8 mouse cellular contexts compared by ENCODE assay signal in genomic region chr5:17573694-17574380, GRCm38 (mm10). TPM values are rescaled to one million over a fixed set of nuclear protein-coding genes. Genes with fewer than 3 reads are reported as not detected.
DNase-seq lines count a peak whose midpoint lies in the region; ATAC-seq and TF ChIP-seq lines count a peak whose summit lies in the region.

Gene Sema3c, plus strand, starts transcription at chr5:17574281.

- no peaks in the 10 kb centered on the region for H3K79me2 ChIP-seq in MEL (ENCODE audit: control insufficient read depth, insufficient read depth, low read length, poor library complexity)

- H3K9me3 ChIP-seq in MEL (replicated peaks; ENCODE audit: insufficient read depth, low read length): no peaks in the 10 kb centered on the region
- H3K9me3 ChIP-seq in forebrain, embryonic 15.5 days: no peaks in the 10 kb centered on the region
- no peaks in the 10 kb centered on the region for H3K9me3 ChIP-seq in hindbrain, embryonic 13.5 days
- H3K9me3 ChIP-seq in limb, embryonic 14.5 days (ENCODE audit: control insufficient read depth, low read length): no peaks in the 10 kb centered on the region

- TF ChIP-seq CTCF in cerebellum, adult 2 months (IDR thresholded peaks at IDR 0.05; ENCODE audit: borderline replicate concordance, insufficient read depth, low read depth, low read length): no peak
- peak in 1 of 3 experiments; percentile 31; a peak in 2 of 6 replicates for TF ChIP-seq CTCF in MEL (IDR thresholded peaks at IDR 0.05 in 2 of 3, conservative IDR thresholded peaks at IDR 0.05 in 1 of 3; ENCODE audit: control insufficient read depth in 1 of 3, insufficient read depth in 1 of 3, low read depth in 2 of 3, low read length in 3 of 3, poor library complexity in 1 of 3, severe bottlenecking in 1 of 3)

- peak within 1 kb of the TSS; percentile 88 for H3K4me2 ChIP-seq in forebrain, embryonic 15.5 days (replicated peaks)
- peak within 1 kb of the TSS; percentile 88 for H3K4me2 ChIP-seq in hindbrain, embryonic 13.5 days
- peak within 1 kb of the TSS; percentile 53 for H3K4me2 ChIP-seq in limb, embryonic 14.5 days (replicated peaks; ENCODE audit: low read depth, low read length, severe bottlenecking)

- WGBS in cerebellum, adult 2 months: 2% methylated on average over 16 of the region's 16 CpGs
- WGBS in forebrain, embryonic 15.5 days: under 1% methylated on average over 16 of the region's 16 CpGs
- 1% methylated on average over 16 of the region's 16 CpGs for WGBS in hindbrain, embryonic 13.5 days
- 1% methylated on average over 16 of the region's 16 CpGs for WGBS in limb, embryonic 14.5 days

- H3K27ac ChIP-seq in cerebellum, adult 2 months (ENCODE audit: insufficient read depth, low read length): no peak within 1 kb of the TSS
- no peak within 1 kb of the TSS for H3K27ac ChIP-seq in MEL (ENCODE audit: control insufficient read depth, low read depth, low read length)
- H3K27ac ChIP-seq in forebrain, embryonic 15.5 days (replicated peaks): peak within 1 kb of the TSS; percentile 83
- H3K27ac ChIP-seq in hindbrain, embryonic 13.5 days: peak within 1 kb of the TSS; percentile 44
- peak within 1 kb of the TSS; percentile 89 for H3K27ac ChIP-seq in limb, embryonic 14.5 days (replicated peaks; ENCODE audit: low read depth, low read length)

- no peak for DNase-seq in cerebellum, adult 2 months
- DNase-seq in cerebellum, adult 9-11 months: no peak
- DNase-seq in MEL (ENCODE audit: low read depth, low spot score): no peak
- DNase-seq in limb, embryonic 14.5 days (ENCODE audit: low spot score): peak; percentile 60
- DNase-seq in neural tube, embryonic 10.5 days (ENCODE audit: extremely low spot score, low spot score): peak; percentile 23

- TF ChIP-seq RAD21 in MEL (IDR thresholded peaks at IDR 0.05; ENCODE audit: low read depth, low read length): peak; percentile 33

- peak within 1 kb of the TSS; percentile 42 for H3K4me3 ChIP-seq in cerebellum, adult 2 months (replicated peaks; ENCODE audit: insufficient read depth, low read depth, low read length)
- H3K4me3 ChIP-seq in MEL (ENCODE audit: control insufficient read depth in 1 of 2, insufficient read depth in 1 of 2, low read depth in 2 of 2, low read length in 2 of 2): no peak within 1 kb of the TSS
- H3K4me3 ChIP-seq in forebrain, embryonic 15.5 days: peak within 1 kb of the TSS; percentile 87
- H3K4me3 ChIP-seq in hindbrain, embryonic 13.5 days: peak within 1 kb of the TSS; percentile 72
- peak within 1 kb of the TSS; percentile 53 for H3K4me3 ChIP-seq in limb, embryonic 14.5 days (replicated peaks; ENCODE audit: low read length)

- ATAC-seq in forebrain, embryonic 15.5 days (replicated peaks): peak; percentile 49
- no peak; the same call in 1 of the 2 replicates for ATAC-seq in hindbrain, embryonic 13.5 days (ENCODE audit: low FRiP score)
- peak; percentile 35 for ATAC-seq in limb, embryonic 14.5 days (ENCODE audit: low FRiP score, low read depth)
- no peak for ATAC-seq in erythroid progenitor cell, adult 5-6 weeks (replicated peaks; ENCODE audit: low FRiP score, poor library complexity, severe bottlenecking)

- no peak within 1 kb of the TSS for H3K9ac ChIP-seq in MEL (ENCODE audit: control insufficient read depth, low read depth, low read length, poor library complexity, severe bottlenecking)
- H3K9ac ChIP-seq in forebrain, embryonic 15.5 days (replicated peaks): peak within 1 kb of the TSS; percentile 75
- H3K9ac ChIP-seq in hindbrain, embryonic 13.5 days: peak within 1 kb of the TSS; percentile 81
- H3K9ac ChIP-seq in limb, embryonic 14.5 days (ENCODE audit: low read depth, low read length, severe bottlenecking): peak within 1 kb of the TSS; percentile 70

- no peaks in the 10 kb centered on the region for H3K27me3 ChIP-seq in cerebellum, adult 2 months (ENCODE audit: control insufficient read depth, insufficient read depth, low read length)
- no peaks in the 10 kb centered on the region; a peak in 1 of 4 replicates for H3K27me3 ChIP-seq in MEL (ENCODE audit: control insufficient read depth in 1 of 2, insufficient read depth in 2 of 2, low read length in 2 of 2)
- no peaks in the 10 kb centered on the region for H3K27me3 ChIP-seq in forebrain, embryonic 15.5 days
- H3K27me3 ChIP-seq in hindbrain, embryonic 13.5 days: 0 out of 2 replicates have a peak, but pooled peaks cover 4% of the 10 kb centered on the region
- no peaks in the 10 kb centered on the region for H3K27me3 ChIP-seq in limb, embryonic 14.5 days (ENCODE audit: control insufficient read depth, insufficient read depth, low read length)

- no peak for TF ChIP-seq POLR2A in cerebellum, adult 2 months (IDR thresholded peaks at IDR 0.05; ENCODE audit: borderline replicate concordance, insufficient read depth, low read length)
- TF ChIP-seq POLR2A in MEL (IDR thresholded peaks at IDR 0.05; ENCODE audit: control insufficient read depth in 1 of 2, insufficient read depth in 1 of 2, low read depth in 1 of 2, low read length in 2 of 2, poor library complexity in 1 of 2): no peak
- no peak for TF ChIP-seq POLR2A in limb, embryonic 14.5 days (IDR thresholded peaks at IDR 0.05; ENCODE audit: borderline replicate concordance, extremely low read depth, insufficient read depth, insufficient read length)

- H3K4me1 ChIP-seq in cerebellum, adult 2 months (ENCODE audit: control insufficient read depth, insufficient read depth, low read length): no peaks in the 10 kb centered on the region
- H3K4me1 ChIP-seq in MEL (ENCODE audit: control insufficient read depth in 1 of 2, insufficient read depth in 2 of 2, low read length in 2 of 2): no peaks in the 10 kb centered on the region
- peaks cover 15% of the 10 kb centered on the region; the same call in 1 of the 2 replicates for H3K4me1 ChIP-seq in forebrain, embryonic 15.5 days
- peaks cover 12% of the 10 kb centered on the region for H3K4me1 ChIP-seq in hindbrain, embryonic 13.5 days (replicated peaks)
- 0 out of 2 replicates have a peak, but pooled peaks cover 3% of the 10 kb centered on the region for H3K4me1 ChIP-seq in limb, embryonic 14.5 days (ENCODE audit: control insufficient read depth, insufficient read depth, low read length)

- TF ChIP-seq EP300 in MEL (IDR thresholded peaks at IDR 0.05; ENCODE audit: low read depth in 1 of 2, low read length in 2 of 2): no peak

- H3K36me3 ChIP-seq in MEL (ENCODE audit: control insufficient read depth in 1 of 2, insufficient read depth in 2 of 2, low read length in 2 of 2): no peaks in the 10 kb centered on the region
- H3K36me3 ChIP-seq in forebrain, embryonic 15.5 days: no peaks in the 10 kb centered on the region
- H3K36me3 ChIP-seq in hindbrain, embryonic 13.5 days: no peaks in the 10 kb centered on the region
- H3K36me3 ChIP-seq in limb, embryonic 14.5 days (ENCODE audit: control insufficient read depth, insufficient read depth, low read length): no peaks in the 10 kb centered on the region

TF ChIP-seq in MEL, 35 proteins besides CTCF, POLR2A, EP300 and RAD21:
- TF ChIP-seq MYB (IDR thresholded peaks at IDR 0.05; ENCODE audit: low read depth, low read length) (no peak), HCFC1 (IDR thresholded peaks at IDR 0.05; ENCODE audit: low read depth, low read length) (no peak), CHD1 (IDR thresholded peaks at IDR 0.05; ENCODE audit: low read depth, low read length) (no peak), BHLHE40 (IDR thresholded peaks at IDR 0.05; ENCODE audit: borderline replicate concordance, low read depth, low read length) (no peak), RCOR1 (IDR thresholded peaks at IDR 0.05; ENCODE audit: low read depth, low read length) (no peak), SMC3 (IDR thresholded peaks at IDR 0.05; ENCODE audit: low read depth, low read length) (peak; percentile 54), ZMIZ1 (IDR thresholded peaks at IDR 0.05; ENCODE audit: low read depth, low read length) (no peak), KAT2A (conservative IDR thresholded peaks at IDR 0.05; ENCODE audit: low read depth, low read length) (no peak), ZC3H11A (IDR thresholded peaks at IDR 0.05; ENCODE audit: low read depth, low read length) (peak; percentile 11; the same call in 1 of the 2 replicates), CHD2 (IDR thresholded peaks at IDR 0.05; ENCODE audit: low read length) (no peak), POLR2AphosphoS2 (IDR thresholded peaks at IDR 0.05; ENCODE audit: low read length) (no peak), GATA1 (IDR thresholded peaks at IDR 0.05; ENCODE audit: low read depth, low read length) (no peak), UBTF (IDR thresholded peaks at IDR 0.05; ENCODE audit: borderline replicate concordance, insufficient read depth, low read depth, low read length) (no peak), TAL1 (IDR thresholded peaks at IDR 0.05; ENCODE audit: low read length) (no peak), MAZ (IDR thresholded peaks at IDR 0.05; ENCODE audit: low read depth, low read length) (no peak), ZNF384 (IDR thresholded peaks at IDR 0.05; ENCODE audit: low read depth, low read length) (peak; percentile 76), JUND (IDR thresholded peaks at IDR 0.05; ENCODE audit: low read depth, low read length) (no peak), ELF1 (IDR thresholded peaks at IDR 0.05; ENCODE audit: low read depth, low read length) (no peak), GABPA (IDR thresholded peaks at IDR 0.05; ENCODE audit: low read depth, low read length) (no peak), USF2 (IDR thresholded peaks at IDR 0.05; ENCODE audit: borderline replicate concordance in 1 of 2, insufficient read depth in 1 of 2, low read depth in 1 of 2, low read length in 2 of 2) (no peak), SIN3A (IDR thresholded peaks at IDR 0.05; ENCODE audit: low read length) (no peak), USF1 (IDR thresholded peaks at IDR 0.05; ENCODE audit: low read depth, low read length) (no peak)

RNA-seq across cellular contexts. Expression of gene Sema3c, which starts in this region (rescaled TPM):
- polyA plus RNA-seq in cerebellum, adult 2 months (2012; rRNA removed): 6.1 and 6.7 TPM in 2 replicates
- total RNA-seq in MEL (2012; rRNA removed): not detected in 2 replicates
- not detected for polyA plus RNA-seq in MEL (2012; ENCODE audit: insufficient read depth in 1 of 2, insufficient read length in 2 of 2, low read depth in 1 of 2, low replicate concordance in 2 of 2, missing spikeins in 1 of 2)
- 32.2 and 34.9 TPM in 2 replicates for polyA plus RNA-seq in forebrain, embryonic 15.5 days (2015; fragmentation: Nextera tagmentation; extraction: Ambion mirVana)
- polyA plus RNA-seq in hindbrain, embryonic 13.5 days (2015; fragmentation: Nextera tagmentation; extraction: Ambion mirVana): 13.0 and 14.5 TPM in 2 replicates
- 28.3 and 29.5 TPM in 2 replicates for polyA plus RNA-seq in limb, embryonic 14.5 days (2012; rRNA removed)
- polyA plus RNA-seq in limb, embryonic 14.5 days (2014; fragmentation: Nextera tagmentation; extraction: Ambion mirVana): 71.5 and 73.6 TPM in 2 replicates
- total RNA-seq in erythroid progenitor cell, adult 5-6 weeks (2015; ENCODE audit: low replicate concordance): not detected in 2 replicates
- total RNA-seq in erythroid progenitor cell, adult 5-6 weeks (2017; ENCODE audit: low replicate concordance): not detected in 2 replicates

Comparison
In these comparisons a context has a peak if more than half of its experiments do, and no peak if none do; other contexts are left out.
1. DNase-seq: peak in limb, embryonic 14.5 days (single experiment) and neural tube, embryonic 10.5 days (single experiment); none in cerebellum, adult 2 months (0 of 2), cerebellum, adult 9-11 months (single experiment) and MEL (single experiment).
2. H3K27ac ChIP-seq: peak in forebrain, embryonic 15.5 days (single experiment), hindbrain, embryonic 13.5 days (single experiment) and limb, embryonic 14.5 days (single experiment); none in cerebellum, adult 2 months (single experiment) and MEL (single experiment).
3. H3K4me3 ChIP-seq: peak in cerebellum, adult 2 months (single experiment), forebrain, embryonic 15.5 days (single experiment), hindbrain, embryonic 13.5 days (single experiment) and limb, embryonic 14.5 days (single experiment); none in MEL (0 of 2).
4. ATAC-seq: peak in forebrain, embryonic 15.5 days (single experiment) and limb, embryonic 14.5 days (single experiment); none in hindbrain, embryonic 13.5 days (single experiment) and erythroid progenitor cell, adult 5-6 weeks (single experiment).
5. Peak in every context shown above with its lines, with median percentiles within 50 percentile points of each other: H3K4me2 ChIP-seq.